Mouse (Mus musculus) ZHBTc4 (cell line): ENCODE results near the gene Olfr357.

Experiments used
- DNase-seq: peaks from one replicate; pipeline ENCODE4 v3.0.0-alpha.2; 2011; ENCODE audit warnings: low read depth, low spot score

The Olfr357 gene

DNA sequence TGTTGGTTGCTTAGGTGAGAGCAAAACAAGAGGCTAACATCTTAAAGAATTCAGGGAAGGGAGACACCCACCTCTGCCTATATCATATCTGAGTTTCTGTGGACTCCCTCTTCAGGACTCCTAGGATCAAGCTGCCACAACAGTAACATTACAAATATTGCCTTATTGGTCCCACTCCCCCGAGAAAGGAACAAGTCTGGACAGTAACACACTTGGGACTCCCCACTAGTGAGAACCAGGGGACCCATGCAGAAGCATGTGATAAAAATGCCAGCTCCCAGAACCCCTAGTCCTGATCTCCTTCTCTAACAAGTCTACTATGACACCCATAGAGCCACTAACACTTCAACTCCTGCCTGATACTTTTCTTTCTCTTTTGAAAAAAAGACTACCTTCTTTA lies at the start of gene Olfr357:
Olfr357 (plus strand) TSS at position 301 of the 400 bp plus-strand sequence.
- no peak for DNase-seq

DNA sequence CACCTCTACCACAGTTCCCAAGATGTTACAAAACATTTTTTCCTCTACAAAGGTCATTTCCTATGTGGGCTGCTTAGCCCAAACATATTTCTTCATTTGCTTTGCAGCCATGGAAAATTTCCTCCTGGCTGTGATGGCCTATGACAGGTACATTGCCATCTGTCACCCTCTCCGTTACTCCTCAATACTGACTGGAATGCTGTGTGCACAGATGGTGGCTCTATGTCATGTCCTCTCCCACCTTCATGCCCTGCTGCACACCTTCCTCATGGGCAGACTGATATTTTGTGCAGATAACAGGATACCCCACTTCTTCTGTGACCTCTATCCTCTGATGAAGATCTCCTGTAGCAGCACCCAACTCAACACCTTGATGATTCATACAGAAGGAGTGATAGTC lies 3.4 kb downstream of the Olfr357 start:
- no peak for DNase-seq

DNA sequence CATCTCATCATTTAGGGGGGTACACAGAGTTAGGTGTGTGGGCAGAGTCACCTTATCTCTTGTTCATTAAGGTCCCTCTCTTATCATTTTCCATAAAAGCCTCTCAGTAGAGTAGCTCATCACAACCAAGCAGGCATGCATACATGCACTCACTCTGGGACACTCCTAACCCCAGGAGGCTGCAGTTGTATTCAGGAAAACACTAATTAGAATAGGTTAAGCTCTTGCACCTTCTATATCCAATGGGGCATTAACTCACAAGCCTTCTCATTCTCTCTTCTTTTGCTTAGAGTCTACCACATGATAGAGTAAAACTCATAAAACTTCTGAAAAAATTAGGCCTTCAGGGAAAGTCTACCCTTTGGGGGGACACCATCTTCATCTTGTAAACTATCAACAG lies 15.6 kb downstream of the Olfr357 start, which contains the start of gene Olfr358:
Olfr358 (minus strand) TSS at position 101 of the 400 bp plus-strand sequence.
- no peak for DNase-seq
